Mouse (Mus musculus) small intestine, adult 2 months (tissue): ENCODE data around the gene Klrb1.

Source experiments
- CTCF ChIP-seq: fragments of 200-500 bp; IDR thresholded peaks from 2 replicates; pipeline ENCODE4 v1.5.1; 2012; ENCODE audit warnings: low read depth, mild to moderate bottlenecking, control low read depth, inconsistent platforms, low read length, moderate library complexity, mixed read lengths; ENCODE audit not compliant: insufficient replicate concordance, insufficient read length; ENCODE audit errors: extremely low read depth
- POLR2A ChIP-seq: fragments of 200-500 bp; IDR thresholded peaks from 2 replicates; pipeline ENCODE4 v1.6.1; 2012; ENCODE audit warnings: low read depth, mild to moderate bottlenecking, control low read depth, inconsistent platforms, low read length, moderate library complexity

DNA sequence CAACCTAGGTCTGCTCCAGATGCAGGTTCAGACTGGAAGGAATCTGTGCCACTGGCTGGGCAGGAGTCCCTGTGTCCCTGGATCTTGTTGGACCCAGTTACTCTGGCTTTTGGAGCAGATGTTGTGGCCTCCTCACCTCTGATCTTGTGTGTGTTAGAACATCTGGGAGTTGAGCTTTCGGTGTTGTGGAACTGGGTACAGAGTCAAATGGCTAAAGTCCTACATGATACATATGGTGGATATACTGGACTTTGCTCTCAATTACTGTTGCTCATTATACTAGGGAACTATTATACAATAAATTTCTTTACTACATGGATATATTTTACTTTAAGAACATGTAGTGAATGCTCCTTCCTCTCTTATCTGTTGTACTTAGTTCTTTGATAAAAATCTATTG is 61.6 kb downstream of the Klrb1 start:
- TF ChIP-seq POLR2A (no peak), CTCF (no peak)
